Mouse (Mus musculus) bone marrow macrophage, adult 2 months (primary cell): Measurements from ENCODE around the gene D630023F18Rik. TPM values are rescaled to one million over a fixed set of nuclear protein-coding genes. Genes with fewer than 3 reads are reported as not detected.

Experiments used
- H3K27ac ChIP-seq: 2 replicates; pipeline ENCODE4 v1.5.1; 2012; ENCODE audit warnings: low read depth, low read length; ENCODE audit not compliant: insufficient read depth
- H3K4me1 ChIP-seq: 2 replicates; pipeline ENCODE4 v1.6.1; 2012; ENCODE audit warnings: low read length; ENCODE audit not compliant: control insufficient read depth, insufficient read depth
- H3K4me3 ChIP-seq: 2 replicates; pipeline ENCODE4 v1.5.1; 2012; ENCODE audit warnings: mild to moderate bottlenecking, low read length, moderate library complexity; ENCODE audit not compliant: insufficient read depth
- CTCF ChIP-seq: IDR thresholded peaks from 2 replicates; pipeline ENCODE4 v1.5.1; 2012; ENCODE audit warnings: low read depth, mild to moderate bottlenecking, low read length, moderate library complexity
- POLR2A ChIP-seq: IDR thresholded peaks from 2 replicates; pipeline ENCODE4 v1.6.1; 2012; ENCODE audit warnings: mild to moderate bottlenecking, low read depth, low read length, borderline replicate concordance
- polyA plus RNA-seq: library from polyadenylated mRNA; stranded (reverse); fragments of >200 nt; gene quantifications from 2 replicates; pipeline ENCODE4 v1.2.4, GENCODE M21; 2012; ENCODE audit not compliant: missing spikeins, insufficient read depth, insufficient read length

D630023F18Rik gene
- polyA plus RNA-seq, 1 experiment: 2.1 TPM

- TF ChIP-seq CTCF (no peak), POLR2A (no peak)
- H3K4me3 ChIP-seq: no peak within 1 kb of the TSS
- H3K4me1 ChIP-seq: no peaks in the 10 kb centered on the region; the same call in 1 of the 2 replicates
Measured at GRCm38 (mm10) chr1:65082188-65082587, 40.8 kb downstream of the D630023F18Rik start, which contains the start of gene Crygb. Gene Crygb, minus strand, starts transcription at chr1:65082288.

GRCm38 (mm10) chr1:65075607-65076006 is 47.4 kb downstream of the D630023F18Rik start:
- no peak for TF ChIP-seq POLR2A
- TF ChIP-seq CTCF: no peak

More at GRCm38 (mm10) chr1:65082188-65082587, 40.8 kb downstream of the D630023F18Rik start, which contains the start of gene Crygb:
- H3K27ac ChIP-seq: no peak within 1 kb of the TSS

GRCm38 (mm10) chr1:65073589-65073988 is 49.4 kb downstream of the D630023F18Rik start, which contains the start of gene Crygc:
Gene Crygc, minus strand, starts transcription at chr1:65073689.
- TF ChIP-seq POLR2A: no peak
- no peak for TF ChIP-seq CTCF
- H3K27ac ChIP-seq: no peak within 1 kb of the TSS
- H3K4me1 ChIP-seq: no peaks in the 10 kb centered on the region
- H3K4me3 ChIP-seq: no peak within 1 kb of the TSS

More at GRCm38 (mm10) chr1:65075607-65076006, 47.4 kb downstream of the D630023F18Rik start:
- Histone ChIP-seq H3K27ac (no peak overlapping the region), H3K4me1 (no peaks in the 10 kb centered on the region), H3K4me3 (no peak overlapping the region)

- no peak overlapping the region for H3K27ac ChIP-seq
- no peak for TF ChIP-seq CTCF
- no peak for TF ChIP-seq POLR2A
- no peak overlapping the region for H3K4me3 ChIP-seq
- H3K4me1 ChIP-seq: no peaks in the 10 kb centered on the region
Measured at GRCm38 (mm10) chr1:65067842-65068241, 55.2 kb downstream of the D630023F18Rik start.

GRCm38 (mm10) chr1:65064201-65064600 is 58.8 kb downstream of the D630023F18Rik start:
- H3K4me3 ChIP-seq: no peak overlapping the region
- H3K4me1 ChIP-seq: peaks cover 16% of the 10 kb centered on the region
- no peak overlapping the region for H3K27ac ChIP-seq
- TF ChIP-seq CTCF (no peak), POLR2A (no peak)

GRCm38 (mm10) chr1:65063352-65063751 is 59.7 kb downstream of the D630023F18Rik start, which contains the start of gene Crygd:
Gene Crygd, minus strand, starts transcription at chr1:65063452.
- H3K4me1 ChIP-seq: peaks cover 16% of the 10 kb centered on the region
- no peak within 1 kb of the TSS for H3K4me3 ChIP-seq
- TF ChIP-seq CTCF: no peak
- no peak for TF ChIP-seq POLR2A
- no peak within 1 kb of the TSS for H3K27ac ChIP-seq

Other genes with a start within 250 kb of the D630023F18Rik start
- gene Plekhm3, start 166.4 kb downstream of the D630023F18Rik start, polyA plus RNA-seq: 24.1 and 24.9 TPM in 2 replicates
- gene Akr1cl, start 90.5 kb downstream of the D630023F18Rik start, polyA plus RNA-seq: not detected in 2 replicates
- not detected in 2 replicates for gene Cryge, start 72.1 kb downstream of the D630023F18Rik start, polyA plus RNA-seq
- gene Crygd, start 59.8 kb downstream of the D630023F18Rik start, polyA plus RNA-seq: not detected in 2 replicates
- gene Crygc, start 49.5 kb downstream of the D630023F18Rik start, polyA plus RNA-seq: not detected in 2 replicates
- not detected in 2 replicates for gene Crygb, start 40.9 kb downstream of the D630023F18Rik start, polyA plus RNA-seq
- not detected in 2 replicates for gene Cryga, start 19.8 kb downstream of the D630023F18Rik start, polyA plus RNA-seq
- gene Gm28845, start 3.7 kb downstream of the D630023F18Rik start, polyA plus RNA-seq: not detected in 2 replicates
- gene Idh1, start 63.3 kb upstream of the D630023F18Rik start, polyA plus RNA-seq: 242 and 261 TPM in 2 replicates
- gene Pikfyve, start 63.5 kb upstream of the D630023F18Rik start, polyA plus RNA-seq: 35.0 and 37.5 TPM in 2 replicates
- gene Pth2r, start 158.8 kb upstream of the D630023F18Rik start, polyA plus RNA-seq: not detected in 2 replicates